Mouse (Mus musculus) ES-E14 (cell line): ENCODE measurements at regions not wholly inside any gene's neighbourhood (a gene's known extent, or its start where the extent isn't known, plus 50 kb on each side); places are given as distances from the start of the nearest gene placed in this dataset.

Source experiments
- DNase-seq: peaks from one replicate; pipeline ENCODE4 v3.0.0-alpha.2; 2013; ENCODE audit warnings: low read depth, low spot score
- H3K27ac ChIP-seq: 2 replicates; pipeline ENCODE4 v1.5.1; 2012; ENCODE audit warnings: low read depth, mild to moderate bottlenecking, low read length, moderate library complexity, mixed read lengths; ENCODE audit not compliant: poor library complexity, insufficient read depth, severe bottlenecking
- H3K36me3 ChIP-seq: 2 replicates; pipeline ENCODE4 v1.6.1; 2012; ENCODE audit warnings: mild to moderate bottlenecking, low read length, moderate library complexity, mixed read lengths; ENCODE audit not compliant: control insufficient read depth, poor library complexity, insufficient read depth, severe bottlenecking
- H3K4me1 ChIP-seq, 2 experiments: fragments of 150-350 bp in 1 of 2; sonication (generic) in 1 of 2; 2 replicates each; pipeline ENCODE4 v1.6.1; 2012; ENCODE audit warnings: low read length in 2 of 2, mild to moderate bottlenecking in 1 of 2, mixed read lengths in 1 of 2; ENCODE audit not compliant: control insufficient read depth in 2 of 2, insufficient read depth in 2 of 2, poor library complexity in 1 of 2
- H3K4me3 ChIP-seq, 2 experiments: fragments of 150-350 bp in 1 of 2; sonication (generic) in 1 of 2; 2 replicates each; pipeline ENCODE4 v1.5.1; 2012; ENCODE audit warnings: low read length in 2 of 2, low read depth in 1 of 2, mild to moderate bottlenecking in 1 of 2, mixed read lengths in 1 of 2; ENCODE audit not compliant: insufficient read depth in 1 of 2, poor library complexity in 1 of 2, severe bottlenecking in 1 of 2
- H3K9ac ChIP-seq: 2 replicates; pipeline ENCODE4 v1.6.1; 2012; ENCODE audit warnings: low read depth, mild to moderate bottlenecking, low read length, mixed read lengths; ENCODE audit not compliant: poor library complexity, insufficient read depth, severe bottlenecking
- H3K9me3 ChIP-seq: fragments of 150-350 bp; sonication (generic); 2 replicates; pipeline ENCODE4 v1.6.1; 2012; ENCODE audit warnings: low read depth, mild to moderate bottlenecking, low read length; ENCODE audit not compliant: control insufficient read depth, insufficient read depth
- CHD2 ChIP-seq: IDR thresholded peaks from 2 replicates; pipeline ENCODE4 v1.6.1; 2014; ENCODE audit warnings: mild to moderate bottlenecking, low read depth, low read length, inconsistent platforms
- HCFC1 ChIP-seq: IDR thresholded peaks from 2 replicates; pipeline ENCODE4 v1.6.1; 2012; ENCODE audit warnings: low read length, inconsistent platforms, borderline replicate concordance; ENCODE audit not compliant: insufficient read depth
- MAFK ChIP-seq: IDR thresholded peaks from 2 replicates; pipeline ENCODE4 v1.6.1; 2014; ENCODE audit warnings: mild to moderate bottlenecking, low read depth, low read length, inconsistent platforms; ENCODE audit not compliant: insufficient read depth
- ZC3H11A ChIP-seq: IDR thresholded peaks from 2 replicates; pipeline ENCODE4 v1.6.1; 2012; ENCODE audit warnings: low read depth, mild to moderate bottlenecking, inconsistent platforms, low read length, borderline replicate concordance
- ZNF384 ChIP-seq: IDR thresholded peaks from 2 replicates; pipeline ENCODE4 v1.6.1; 2012; ENCODE audit warnings: low read depth, low read length, inconsistent platforms
- in situ Hi-C, 2 experiments: fragments of 600-800 bp; cut with MboI; formaldehyde crosslinking; loops; one replicate each; pipeline ENCODE4 v1.15.1; 2025; ENCODE audit warnings: low sequenced_read_pairs in 2 of 2, inconsistent platforms in 1 of 2; ENCODE audit not compliant: unreplicated experiment in 2 of 2

DNA sequence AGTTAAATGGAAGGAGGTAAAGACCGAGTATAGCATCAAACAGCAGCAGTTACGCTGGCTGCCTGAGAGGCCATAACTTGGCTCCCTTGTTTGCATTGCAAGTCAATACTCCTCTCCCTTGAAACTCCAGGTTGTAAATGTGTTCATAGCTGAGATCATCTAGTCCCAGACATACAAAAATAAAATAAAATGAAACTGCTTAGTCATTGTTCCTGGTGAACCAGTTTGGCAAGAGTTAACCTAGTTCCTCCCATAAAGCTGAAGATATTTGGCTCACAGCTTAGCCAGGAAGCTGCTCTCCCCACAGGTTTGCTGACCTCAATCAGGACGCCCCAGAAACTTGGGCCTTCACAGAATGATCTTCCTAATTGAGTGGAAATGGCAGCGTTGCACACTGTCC is 97.9 kb upstream of the Tmc1 start:
- Histone ChIP-seq H3K36me3 (no peaks in the 10 kb centered on the region), H3K27ac (no peak overlapping the region), H3K9me3 (no peaks in the 10 kb centered on the region), H3K9ac (no peak overlapping the region), H3K4me1 (no peaks in the 10 kb centered on the region), H3K4me3 (no peak overlapping the region)
- in situ Hi-C loops, result no loop called here
- no peak for DNase-seq
- TF ChIP-seq ZC3H11A, result no peak
- TF ChIP-seq MAFK, result no peak
- TF ChIP-seq ZNF384, result no peak
- no peak for TF ChIP-seq HCFC1
- TF ChIP-seq CHD2, result no peak

DNA sequence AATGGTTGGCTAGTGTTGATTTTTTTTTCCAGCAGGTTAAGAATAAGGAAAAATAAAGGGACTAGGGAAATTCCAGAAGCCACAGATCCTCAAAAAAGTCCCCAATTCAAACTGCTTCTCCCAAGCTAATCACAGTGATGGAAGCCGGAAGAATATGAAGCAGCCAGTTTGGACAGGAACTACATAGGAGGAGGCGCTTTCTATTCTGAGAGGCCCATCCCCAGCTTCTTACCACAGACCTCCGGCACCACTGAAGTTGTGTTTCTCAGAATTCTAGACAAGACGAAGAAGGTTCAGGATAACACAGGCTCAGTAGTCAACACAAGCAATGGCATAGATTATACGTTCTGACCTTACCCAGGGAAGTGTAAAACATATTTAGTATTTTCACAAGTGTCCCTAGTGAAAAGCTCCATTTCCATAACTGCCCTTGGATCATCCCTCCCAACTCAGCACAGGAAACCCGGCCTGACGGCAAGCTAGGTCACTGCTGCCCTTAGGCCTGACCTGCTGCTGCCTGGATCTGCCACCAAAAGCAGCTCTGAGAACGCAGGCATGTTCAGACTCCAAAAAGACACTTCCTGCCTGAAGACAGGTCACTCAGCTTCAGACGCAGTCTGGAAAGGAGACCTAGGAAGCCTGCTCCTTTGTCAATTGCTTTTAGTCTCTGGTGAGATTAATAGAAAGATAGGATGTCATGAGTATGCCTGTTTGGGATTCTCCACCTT is 97.2 kb upstream of the Tmc1 start:
- DNase-seq, result no peak
- Histone ChIP-seq H3K36me3 (no peaks in the 10 kb centered on the region), H3K9me3 (no peaks in the 10 kb centered on the region), H3K9ac (no peak overlapping the region), H3K4me3 (no peak overlapping the region), H3K27ac (no peak overlapping the region), H3K4me1 (no peaks in the 10 kb centered on the region)
- in situ Hi-C loops, result no loop called here
- no peak for TF ChIP-seq ZNF384
- TF ChIP-seq MAFK, result no peak
- TF ChIP-seq ZC3H11A, result no peak
- TF ChIP-seq HCFC1, result no peak
- no peak for TF ChIP-seq CHD2

DNA sequence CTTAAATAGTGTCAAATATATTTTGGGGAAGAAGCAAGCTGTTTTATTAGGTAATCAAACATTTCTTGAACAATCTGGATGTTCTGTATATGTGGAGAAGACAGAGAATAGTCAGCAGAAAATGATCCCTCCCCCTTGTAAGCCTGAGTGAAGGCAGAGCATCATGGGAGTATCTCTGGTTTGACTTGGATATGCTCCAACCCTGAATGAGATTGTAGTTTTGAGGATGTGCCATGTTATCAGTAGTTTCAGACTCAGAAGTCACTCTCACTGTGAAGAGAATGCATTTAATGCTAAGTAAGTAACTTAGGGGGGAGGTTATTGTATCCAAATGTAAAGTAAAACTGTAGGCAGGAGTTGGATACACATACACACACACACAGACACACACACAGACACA is 95.3 kb upstream of the Tmc1 start:
- TF ChIP-seq HCFC1 (no peak), ZNF384 (no peak), MAFK (no peak), ZC3H11A (no peak)
- no peaks in the 10 kb centered on the region for H3K9me3 ChIP-seq
- no peak overlapping the region for H3K27ac ChIP-seq
- H3K4me1 ChIP-seq, result no peaks in the 10 kb centered on the region
- H3K4me3 ChIP-seq, result no peak overlapping the region
- DNase-seq, result no peak
- H3K9ac ChIP-seq, result no peak overlapping the region
- H3K36me3 ChIP-seq, result no peaks in the 10 kb centered on the region
- in situ Hi-C loops, result no loop called here

DNA sequence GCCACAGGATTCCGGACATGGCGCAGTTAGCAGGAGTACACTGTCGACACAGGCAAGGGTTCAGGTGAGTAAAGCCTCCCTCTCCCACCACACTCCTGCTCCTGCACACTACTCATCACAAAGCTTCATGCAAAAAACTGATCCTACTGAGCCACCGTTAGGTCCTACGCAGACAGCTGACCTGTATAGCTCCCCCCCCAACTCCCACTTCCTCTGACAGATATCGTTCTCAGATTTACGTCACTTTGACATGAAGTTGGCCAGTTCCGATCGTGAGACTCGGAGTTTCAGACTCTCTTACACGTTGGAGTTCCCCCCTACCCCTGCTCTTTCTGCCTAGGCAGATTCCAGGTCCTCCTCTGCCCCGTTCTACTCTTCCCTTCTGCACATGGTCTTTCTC is 91.6 kb upstream of the Tmc1 start:
- Histone ChIP-seq H3K36me3 (no peaks in the 10 kb centered on the region), H3K9me3 (no peaks in the 10 kb centered on the region), H3K27ac (no peak overlapping the region), H3K4me1 (no peaks in the 10 kb centered on the region), H3K4me3 (no peak overlapping the region), H3K9ac (no peak overlapping the region)
- in situ Hi-C loops, result no loop called here
- TF ChIP-seq ZC3H11A (no peak), HCFC1 (no peak), ZNF384 (no peak), MAFK (no peak), CHD2 (no peak)
- no peak for DNase-seq

DNA sequence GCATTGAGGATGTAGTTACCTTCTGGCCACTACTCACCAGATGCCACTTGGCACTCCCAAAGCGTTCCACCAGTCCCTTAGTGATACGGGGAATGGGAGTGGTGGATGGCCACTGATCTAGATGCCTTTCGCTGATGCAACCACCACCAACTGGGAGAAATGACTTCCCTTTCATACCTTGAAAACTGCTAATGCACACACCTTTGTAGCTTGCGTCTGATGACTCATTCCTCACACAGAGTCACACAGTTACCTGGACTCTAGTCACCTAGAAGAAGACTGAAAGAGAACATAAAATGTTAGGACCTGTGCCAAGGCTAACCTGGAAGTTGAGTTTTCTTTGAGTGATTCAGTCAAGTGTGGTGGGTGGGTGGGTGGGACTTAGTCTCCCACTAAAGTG is 90.0 kb upstream of the Tmc1 start:
- DNase-seq, result no peak
- no peak overlapping the region for H3K4me3 ChIP-seq
- TF ChIP-seq MAFK (no peak), HCFC1 (no peak), ZC3H11A (no peak), CHD2 (no peak), ZNF384 (no peak)
- in situ Hi-C loops, result no loop called here
- H3K4me1 ChIP-seq, result no peaks in the 10 kb centered on the region
- no peaks in the 10 kb centered on the region for H3K9me3 ChIP-seq
- H3K9ac ChIP-seq, result no peak overlapping the region
- H3K27ac ChIP-seq, result no peak overlapping the region
- H3K36me3 ChIP-seq, result no peaks in the 10 kb centered on the region
